Mouse (Mus musculus) embryonic facial prominence, embryonic 12.5 days (tissue): ENCODE results near the gene Arhgdia. TPM values are rescaled to one million over a fixed set of nuclear protein-coding genes. Genes with fewer than 3 reads are reported as not detected.
A peak's percentile ranks its signal among the peaks of the same experiment; 100 is the strongest.

ENCODE experiments used
- ATAC-seq: fragments of 200-750 bp; cut with Nextera tagmentation; 2 replicates; pipeline ENCODE4 v1.8.0; 2017; ENCODE audit not compliant: insufficient number of reproducible peaks, insufficient read depth, low FRiP score, low TSS enrichment
- H3K27ac ChIP-seq: fragments of 300-500 bp; sonication (generic); 2 replicates; pipeline ENCODE4 v1.5.1; 2016; ENCODE audit warnings: mild to moderate bottlenecking
- H3K27me3 ChIP-seq: fragments of 300-500 bp; sonication (generic); 2 replicates; pipeline ENCODE4 v1.6.1; 2016; ENCODE audit warnings: mild to moderate bottlenecking, moderate library complexity
- H3K36me3 ChIP-seq: fragments of 300-500 bp; sonication (generic); 2 replicates; pipeline ENCODE4 v1.6.1; 2016; ENCODE audit warnings: mild to moderate bottlenecking
- H3K4me1 ChIP-seq: fragments of 300-500 bp; sonication (generic); 2 replicates; pipeline ENCODE4 v1.6.1; 2016
- H3K4me2 ChIP-seq: fragments of 300-500 bp; sonication (generic); replicated peaks from 2 replicates; pipeline ENCODE4 v1.6.1; 2016; ENCODE audit warnings: mild to moderate bottlenecking, moderate library complexity
- H3K4me3 ChIP-seq: fragments of 300-500 bp; sonication (generic); 2 replicates; pipeline ENCODE4 v1.5.1; 2016; ENCODE audit warnings: mild to moderate bottlenecking
- H3K9ac ChIP-seq: fragments of 300-500 bp; sonication (generic); 2 replicates; pipeline ENCODE4 v1.6.1; 2016; ENCODE audit warnings: mild to moderate bottlenecking, moderate library complexity
- H3K9me3 ChIP-seq: fragments of 300-500 bp; sonication (generic); 2 replicates; pipeline ENCODE4 v1.6.1; 2016; ENCODE audit warnings: mild to moderate bottlenecking, moderate library complexity
- WGBS: fragments of 180-500 bp; shearing (Covaris S2); methylation state at CpG from one replicate; pipeline ENCODE4 v1.1.7; 2016; 5-methylcytosine and 5-hydroxymethylcytosine counted together
- polyA plus RNA-seq: library from polyadenylated mRNA; unstranded; fragments of >200 nt; fragmentation: Nextera tagmentation; extraction: Ambion mirVana; gene quantifications from 2 replicates; pipeline ENCODE4 v1.2.1, GENCODE M21; 2016

Arhgdia gene
- 561 and 568 TPM in 2 replicates for polyA plus RNA-seq

DNA sequence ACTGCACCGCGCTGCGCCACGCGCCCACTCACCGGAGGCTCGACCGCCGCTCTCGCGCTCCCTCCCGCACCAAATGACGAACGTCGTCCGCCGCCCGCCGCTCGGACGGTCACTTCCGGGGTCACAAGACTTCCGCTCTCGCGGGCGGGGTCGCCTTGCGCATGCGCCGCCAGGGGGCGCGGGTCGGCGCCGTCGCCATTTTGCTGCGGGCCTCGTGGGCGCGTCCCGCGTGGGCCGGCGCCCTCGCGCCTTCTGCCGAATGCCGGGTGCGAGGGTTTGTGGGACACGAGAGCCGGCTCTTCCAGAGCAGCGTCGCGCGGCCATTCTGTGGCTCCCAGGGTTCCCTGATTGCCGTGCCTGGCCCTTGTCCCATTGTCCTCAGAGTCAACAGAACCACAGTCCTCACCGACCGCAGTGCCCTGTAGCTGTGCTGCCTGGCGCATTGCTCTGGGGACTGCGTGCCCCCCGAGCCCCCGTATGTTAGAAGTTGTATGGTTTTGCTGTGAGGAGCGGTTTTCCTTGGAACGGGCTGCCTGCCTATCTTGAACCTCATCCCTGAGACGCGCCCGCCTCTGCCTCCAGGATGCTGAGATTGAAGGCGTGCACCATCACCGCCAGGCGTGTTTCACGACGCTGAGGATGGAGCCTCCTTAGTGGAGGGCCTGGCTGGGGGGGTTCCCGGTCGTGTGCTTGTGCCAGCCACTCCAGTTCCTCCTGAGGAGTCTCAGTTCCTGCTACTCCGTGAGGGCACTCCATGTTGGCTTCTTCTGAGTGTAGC lies at the start of gene Arhgdia:
Gene Arhgdia (minus strand): TSS at position 135 of the 778 bp plus-strand sequence.
- Histone ChIP-seq H3K4me2 (peak within 1 kb of the TSS; percentile 95), H3K27me3 (no peaks in the 10 kb centered on the region), H3K4me3 (peak within 1 kb of the TSS; percentile 92), H3K4me1 (peaks cover 27% of the 10 kb centered on the region), H3K9me3 (no peaks in the 10 kb centered on the region; the same call in 1 of the 2 replicates), H3K9ac (peak within 1 kb of the TSS; percentile 98), H3K27ac (peak within 1 kb of the TSS; percentile 92), H3K36me3 (peaks cover 58% of the 10 kb centered on the region)
- ATAC-seq, result 0 out of 2 replicates have a peak, but pooled peaks have one; percentile 25
- WGBS, result 5% methylated on average over 75 of the region's 75 CpGs

DNA sequence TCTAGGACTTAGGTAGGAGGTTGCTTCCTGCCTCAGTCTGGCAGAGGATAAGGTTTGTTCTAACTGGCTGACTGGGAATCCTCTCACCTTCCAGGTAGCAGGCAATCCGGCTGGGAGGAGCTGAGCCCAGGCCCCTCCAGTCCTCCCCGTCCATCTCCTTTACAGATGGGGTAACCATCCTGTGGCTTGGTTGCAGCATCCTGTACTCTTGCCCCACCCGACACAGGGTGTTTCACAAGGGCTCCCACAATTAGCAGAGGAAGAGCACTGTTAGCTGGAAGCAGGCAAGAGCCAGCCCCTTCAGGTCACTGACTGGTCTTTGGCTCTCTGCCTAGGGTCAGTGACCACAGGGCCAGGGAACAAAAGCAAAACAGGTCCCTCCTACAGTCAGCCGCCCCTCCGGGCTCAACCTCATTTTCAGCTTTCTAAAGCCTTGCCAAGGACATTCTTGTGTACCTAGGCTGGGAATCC lies 49.0 kb upstream of the Arhgdia start:
- 47% methylated on average over 5 of the region's 5 CpGs for WGBS
- H3K27ac ChIP-seq, result peak overlapping the region; percentile 51; the same call in 1 of the 2 replicates
- H3K9ac ChIP-seq, result peak overlapping the region; percentile 32; the same call in 1 of the 2 replicates
- peak overlapping the region; percentile 12; the same call in 1 of the 2 replicates for H3K4me2 ChIP-seq
- no peaks in the 10 kb centered on the region for H3K27me3 ChIP-seq
- peaks cover 31% of the 10 kb centered on the region for H3K4me1 ChIP-seq
- ATAC-seq, result no peak
- peaks cover 24% of the 10 kb centered on the region for H3K36me3 ChIP-seq
- H3K9me3 ChIP-seq, result no peaks in the 10 kb centered on the region
- 0 out of 2 replicates have a peak overlapping the region, but pooled peaks have one; percentile 4 for H3K4me3 ChIP-seq

DNA sequence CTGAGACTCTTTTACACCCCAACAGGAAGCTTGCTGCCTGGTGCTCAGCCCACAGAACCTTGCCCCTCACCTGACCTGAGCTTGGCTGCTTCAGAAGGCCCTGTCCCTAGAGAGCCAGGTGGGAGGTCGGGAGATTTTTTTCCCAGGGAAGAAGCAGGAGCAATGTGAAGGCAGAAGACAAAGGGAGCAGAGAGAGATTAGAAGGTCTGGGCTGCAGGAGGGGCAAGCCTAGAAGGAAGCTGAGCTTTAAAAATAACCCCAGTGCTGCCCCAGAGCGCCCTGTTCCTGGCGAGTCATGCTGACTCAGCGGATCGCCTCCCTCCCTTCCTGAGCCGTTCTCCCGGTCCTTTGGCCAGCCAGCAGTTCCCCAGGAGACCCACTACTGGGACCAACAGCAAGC lies 48.5 kb upstream of the Arhgdia start:
- WGBS, result 33% methylated on average over 7 of the region's 7 CpGs
- Histone ChIP-seq H3K27ac (0 out of 2 replicates have a peak overlapping the region, but pooled peaks have one; percentile 51), H3K4me3 (0 out of 2 replicates have a peak overlapping the region, but pooled peaks have one; percentile 4), H3K9me3 (no peaks in the 10 kb centered on the region), H3K9ac (peak overlapping the region; percentile 32; the same call in 1 of the 2 replicates), H3K4me2 (0 out of 2 replicates have a peak overlapping the region, but pooled peaks have one; percentile 12), H3K4me1 (peaks cover 35% of the 10 kb centered on the region), H3K36me3 (peaks cover 24% of the 10 kb centered on the region), H3K27me3 (no peaks in the 10 kb centered on the region)
- ATAC-seq, result no peak

DNA sequence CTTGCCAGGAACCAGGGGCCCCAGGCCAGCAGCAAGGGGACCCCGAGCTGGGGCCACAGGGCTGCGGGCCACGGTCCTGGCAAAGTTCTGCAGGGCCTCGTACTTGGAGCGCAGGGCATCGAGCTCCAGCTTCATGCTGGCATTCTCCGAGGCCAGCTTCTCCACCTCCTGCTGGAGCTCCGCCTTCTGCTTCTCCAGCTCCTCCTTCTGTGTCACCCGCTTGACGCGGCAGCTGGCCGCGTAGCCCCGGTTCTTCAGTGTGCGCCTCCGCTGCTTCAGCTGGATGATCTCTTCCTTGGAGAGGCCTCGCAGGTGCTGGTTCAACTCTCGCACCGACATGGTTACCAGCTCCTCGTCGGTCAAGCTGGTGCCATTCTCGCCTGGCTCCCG lies 47.9 kb upstream of the Arhgdia start:
- Histone ChIP-seq H3K36me3 (peaks cover 24% of the 10 kb centered on the region), H3K9ac (no peak overlapping the region), H3K9me3 (no peaks in the 10 kb centered on the region), H3K4me2 (no peak overlapping the region), H3K27me3 (no peaks in the 10 kb centered on the region), H3K4me1 (peaks cover 35% of the 10 kb centered on the region), H3K4me3 (no peak overlapping the region), H3K27ac (no peak overlapping the region)
- WGBS, result 81% methylated on average over 23 of the region's 23 CpGs
- ATAC-seq, result no peak

DNA sequence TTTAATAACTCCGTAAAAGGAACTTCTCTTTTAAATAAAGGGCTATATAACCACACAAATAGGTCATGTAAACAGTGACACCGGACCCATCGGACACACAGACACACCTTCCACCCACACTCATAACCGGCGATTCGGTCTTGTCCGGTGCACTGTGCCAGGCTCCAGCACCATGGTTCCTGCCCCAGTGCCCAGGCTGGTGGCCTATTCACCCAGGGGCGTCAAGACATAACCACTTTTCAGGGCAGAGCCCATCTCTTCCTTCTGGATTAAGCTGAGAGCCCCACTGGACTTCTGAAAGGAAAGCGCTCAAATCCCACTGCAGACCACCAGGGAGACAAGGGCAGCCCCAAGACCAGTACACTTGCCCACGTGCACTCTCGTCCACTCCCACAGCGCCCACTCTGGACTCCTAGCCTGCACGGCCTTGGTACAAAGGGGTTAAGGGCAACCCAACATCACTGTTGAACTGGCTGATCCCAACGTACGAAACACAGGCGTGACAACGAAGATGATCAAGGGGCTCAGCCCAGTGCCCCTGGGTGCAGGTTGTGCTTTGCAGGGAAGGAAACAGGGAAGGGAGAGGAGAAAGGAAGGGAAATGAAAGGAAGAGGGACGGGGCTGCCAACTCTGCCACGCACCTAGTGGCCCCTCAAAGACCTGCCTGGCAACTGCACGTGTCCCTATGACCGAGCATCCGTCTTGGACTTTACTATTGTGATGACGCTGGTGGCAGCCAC lies 47.3 kb upstream of the Arhgdia start:
- Histone ChIP-seq H3K27ac (no peak overlapping the region), H3K36me3 (peaks cover 24% of the 10 kb centered on the region), H3K27me3 (no peaks in the 10 kb centered on the region), H3K4me2 (no peak overlapping the region), H3K9ac (no peak overlapping the region), H3K4me1 (peaks cover 40% of the 10 kb centered on the region), H3K4me3 (no peak overlapping the region), H3K9me3 (no peaks in the 10 kb centered on the region)
- 95% methylated on average over 23 of the region's 23 CpGs for WGBS
- no peak for ATAC-seq

DNA sequence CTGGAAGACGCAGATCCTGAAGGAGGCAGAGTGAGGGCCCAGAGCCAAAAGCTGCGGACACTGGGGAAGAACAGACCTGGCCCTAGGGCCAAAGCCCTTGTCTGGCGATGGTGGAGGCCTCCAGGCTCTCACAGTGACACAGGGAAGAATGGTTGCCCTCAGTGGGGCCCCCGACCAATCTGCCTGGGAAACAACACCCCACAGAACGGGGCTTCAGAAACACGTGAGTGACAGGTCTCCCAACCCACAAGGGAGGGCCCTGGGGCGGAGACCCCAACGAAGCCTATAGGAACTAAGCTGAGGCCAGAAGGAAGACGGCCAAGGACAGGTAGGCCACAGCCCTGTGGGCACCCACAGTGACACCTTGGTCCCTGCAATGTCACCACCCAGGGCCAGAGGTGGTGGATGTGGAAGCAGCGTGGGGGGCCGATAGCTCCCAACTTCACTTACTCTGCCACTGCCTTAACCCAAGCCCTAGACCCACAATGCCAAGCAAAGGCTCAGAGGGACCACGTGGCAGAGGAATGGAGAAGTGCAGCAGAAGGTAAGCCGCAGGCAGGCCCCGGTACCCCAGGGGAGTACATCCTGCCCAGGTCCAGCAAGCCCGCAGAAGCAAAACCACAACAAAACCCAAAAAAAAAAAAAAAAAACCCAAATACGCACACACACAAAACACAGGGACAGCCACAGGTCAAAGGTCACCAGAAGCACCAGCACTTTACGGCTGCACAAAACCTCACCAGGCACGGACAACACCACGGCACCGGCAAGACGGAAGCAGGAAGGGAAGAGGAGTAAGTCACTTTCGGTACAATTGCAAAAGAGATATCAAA lies 46.3 kb upstream of the Arhgdia start:
- Histone ChIP-seq H3K27me3 (no peaks in the 10 kb centered on the region), H3K9me3 (no peaks in the 10 kb centered on the region), H3K4me1 (peaks cover 42% of the 10 kb centered on the region), H3K9ac (no peak overlapping the region), H3K4me2 (no peak overlapping the region), H3K4me3 (no peak overlapping the region), H3K27ac (no peak overlapping the region), H3K36me3 (peaks cover 32% of the 10 kb centered on the region)
- WGBS, result 82% methylated on average over 22 of the region's 22 CpGs
- no peak for ATAC-seq

DNA sequence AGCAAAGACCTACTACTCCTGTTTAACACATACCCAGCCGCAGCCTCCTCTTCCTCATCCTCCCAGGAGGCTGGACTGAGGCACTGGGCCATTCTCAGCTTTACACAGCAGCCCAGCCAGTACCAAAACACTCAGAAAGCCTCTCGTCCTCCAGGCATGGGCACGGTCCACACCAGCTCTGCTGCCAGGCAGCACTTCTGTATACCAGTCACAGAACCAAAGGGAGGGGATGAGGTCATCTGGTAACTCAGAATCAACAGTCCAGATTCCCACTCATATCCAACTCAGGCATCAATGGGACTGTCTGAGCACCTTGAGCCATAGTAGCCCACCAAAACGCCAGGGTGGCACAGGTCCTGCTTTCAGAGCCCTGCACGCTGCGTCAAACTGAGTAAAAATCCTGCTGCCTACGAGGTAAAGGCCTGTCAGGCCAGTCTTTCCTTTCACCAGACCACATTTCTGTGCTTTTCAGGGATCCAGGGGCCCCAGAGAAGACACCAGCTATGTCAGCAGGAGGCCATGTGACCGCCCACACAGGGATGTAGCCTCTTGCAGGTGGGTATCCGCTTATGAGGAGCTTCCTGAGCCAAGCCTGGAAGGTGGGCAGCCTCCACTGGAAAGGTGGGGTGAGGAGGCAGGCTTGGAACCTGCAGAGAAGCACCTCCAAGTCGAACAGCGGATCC lies 45.5 kb upstream of the Arhgdia start:
- H3K27me3 ChIP-seq, result no peaks in the 10 kb centered on the region
- H3K4me1 ChIP-seq, result peaks cover 36% of the 10 kb centered on the region
- 90% methylated on average over 11 of the region's 11 CpGs for WGBS
- peaks cover 40% of the 10 kb centered on the region for H3K36me3 ChIP-seq
- H3K27ac ChIP-seq, result no peak overlapping the region
- no peaks in the 10 kb centered on the region for H3K9me3 ChIP-seq
- H3K4me3 ChIP-seq, result no peak overlapping the region
- ATAC-seq, result no peak
- H3K9ac ChIP-seq, result no peak overlapping the region
- H3K4me2 ChIP-seq, result no peak overlapping the region

DNA sequence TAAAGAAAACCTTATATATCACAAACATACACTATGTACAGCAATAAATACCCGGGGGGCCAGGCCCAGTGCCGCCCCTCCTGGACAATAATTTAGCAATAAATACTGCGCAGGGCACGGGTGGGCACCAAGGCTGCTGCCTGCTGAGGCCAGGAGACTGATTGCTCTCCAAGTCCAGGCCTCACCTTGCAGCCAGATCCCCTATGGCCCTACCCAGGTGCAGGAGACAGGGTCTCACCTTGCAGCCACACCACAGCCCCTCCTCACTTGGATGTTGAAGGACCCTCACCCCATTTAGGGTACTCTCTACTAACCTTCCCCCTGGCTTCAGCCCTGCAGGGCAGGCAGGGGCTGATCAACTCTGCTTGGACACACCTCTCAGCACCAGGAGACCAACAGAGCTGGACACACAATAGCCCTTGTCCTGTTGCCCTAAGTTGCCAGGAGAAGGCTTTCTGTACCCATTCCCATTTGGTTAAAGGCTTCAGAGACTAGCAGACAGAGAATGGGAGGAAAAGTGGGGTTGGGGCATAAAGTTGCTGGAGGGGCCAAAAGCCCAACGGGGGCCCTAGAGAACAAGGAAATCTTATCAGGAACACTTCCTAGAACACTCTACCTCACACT lies 43.8 kb upstream of the Arhgdia start, which contains the start of gene Sirt7:
Gene Sirt7 (minus strand): TSS at position 89 of the 624 bp plus-strand sequence.
- H3K4me1 ChIP-seq, result peaks cover 20% of the 10 kb centered on the region
- peak within 1 kb of the TSS; percentile 63 for H3K27ac ChIP-seq
- peak within 1 kb of the TSS; percentile 76 for H3K9ac ChIP-seq
- peaks cover 53% of the 10 kb centered on the region for H3K36me3 ChIP-seq
- 31% methylated on average over 5 of the region's 5 CpGs for WGBS
- H3K4me2 ChIP-seq, result peak within 1 kb of the TSS; percentile 99
- peak within 1 kb of the TSS; percentile 91 for H3K4me3 ChIP-seq
- H3K9me3 ChIP-seq, result no peaks in the 10 kb centered on the region
- no peaks in the 10 kb centered on the region for H3K27me3 ChIP-seq
- no peak for ATAC-seq

DNA sequence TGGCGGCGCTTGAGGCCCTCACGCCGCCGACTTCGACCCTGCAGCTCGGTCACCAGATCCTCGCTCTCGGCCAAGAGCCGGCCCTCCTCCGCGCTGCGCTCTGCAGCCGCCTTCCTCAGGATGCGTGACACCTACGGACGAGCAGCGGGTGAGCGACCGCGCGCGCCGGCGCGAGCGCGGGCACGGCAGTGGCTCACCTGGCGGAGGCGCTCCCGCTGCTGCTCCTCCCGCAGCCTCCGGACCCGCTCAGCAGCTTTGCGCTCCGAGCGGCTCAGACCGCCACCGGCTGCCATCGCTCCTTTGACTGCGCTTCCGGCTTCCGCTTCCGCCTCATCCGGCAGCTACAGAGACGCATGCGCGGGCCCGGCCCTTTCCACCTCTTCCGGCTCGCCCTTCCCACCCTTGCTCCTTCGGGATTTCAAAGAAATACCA lies 43.3 kb upstream of the Arhgdia start:
- peak overlapping the region; percentile 76 for H3K9ac ChIP-seq
- ATAC-seq, result 0 out of 2 replicates have a peak, but pooled peaks have one; percentile 59
- peaks cover 58% of the 10 kb centered on the region for H3K36me3 ChIP-seq
- H3K4me2 ChIP-seq, result peak overlapping the region; percentile 99
- H3K4me1 ChIP-seq, result peaks cover 14% of the 10 kb centered on the region
- 0% methylated on average over 46 of the region's 53 CpGs for WGBS
- no peaks in the 10 kb centered on the region for H3K9me3 ChIP-seq
- no peaks in the 10 kb centered on the region for H3K27me3 ChIP-seq
- H3K4me3 ChIP-seq, result peak overlapping the region; percentile 91
- H3K27ac ChIP-seq, result peak overlapping the region; percentile 63

DNA sequence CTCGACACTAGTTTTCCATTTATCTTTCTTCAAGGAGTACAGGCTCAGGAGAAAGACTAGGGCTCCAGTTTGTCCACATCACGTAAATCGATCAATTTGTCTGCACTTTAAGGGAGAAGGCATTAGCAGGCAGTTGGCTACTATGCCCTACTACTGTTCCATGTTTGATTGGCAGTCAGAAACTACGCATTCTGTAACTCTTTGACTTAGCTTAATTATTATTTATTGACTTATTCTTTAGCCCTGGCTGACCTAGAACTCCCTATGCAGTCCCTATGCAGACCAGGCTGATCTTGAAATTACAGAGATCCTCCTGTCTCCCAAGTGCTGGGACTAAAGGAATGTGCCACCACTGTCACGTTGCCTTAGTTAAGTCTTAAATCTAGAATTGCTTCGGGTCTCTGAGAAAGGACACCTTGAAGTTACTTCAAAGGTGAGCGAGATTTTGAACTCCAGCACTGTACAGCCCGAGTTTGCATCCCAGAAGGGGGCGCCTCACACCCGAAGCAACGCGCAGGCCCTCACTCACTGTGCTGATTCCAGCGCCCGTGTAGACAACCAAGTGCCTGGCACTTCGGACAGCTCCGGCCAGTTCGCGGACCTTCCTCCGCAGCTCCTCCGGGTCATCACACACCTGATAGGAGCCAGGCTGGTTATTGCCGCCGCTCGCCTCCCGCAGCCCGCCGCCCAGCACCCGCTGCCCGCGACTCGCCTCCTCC lies 42.7 kb upstream of the Arhgdia start:
- Histone ChIP-seq H3K27ac (peak overlapping the region; percentile 63), H3K27me3 (no peaks in the 10 kb centered on the region), H3K4me1 (peaks cover 13% of the 10 kb centered on the region), H3K9me3 (no peaks in the 10 kb centered on the region), H3K36me3 (peaks cover 58% of the 10 kb centered on the region), H3K4me3 (peak overlapping the region; percentile 91), H3K4me2 (peak overlapping the region; percentile 99), H3K9ac (peak overlapping the region; percentile 76)
- 13% methylated on average over 30 of the region's 30 CpGs for WGBS
- peak; percentile 41; the same call in 1 of the 2 replicates for ATAC-seq
